Mouse (Mus musculus) forebrain, embryonic 11.5 days (tissue): ENCODE measurements around the gene Ppp4c. TPM values are rescaled to one million over a fixed set of nuclear protein-coding genes. Genes with fewer than 3 reads are reported as not detected.

Source experiments
- ATAC-seq: fragments of 200-750 bp; cut with Nextera tagmentation; replicated peaks from 2 replicates; pipeline ENCODE4 v1.8.0; 2017; ENCODE audit warnings: moderate TSS enrichment; ENCODE audit not compliant: low FRiP score
- DNase-seq: peaks from one replicate; pipeline ENCODE4 v3.0.0-alpha.2; 2017; ENCODE audit warnings: low spot score
- H3K27ac ChIP-seq: fragments of 300-500 bp; sonication (generic); 2 replicates; pipeline ENCODE4 v1.5.1; 2014; ENCODE audit warnings: low read depth, low read length
- H3K27me3 ChIP-seq: fragments of 300-500 bp; sonication (generic); 2 replicates; pipeline ENCODE4 v1.6.1; 2014; ENCODE audit warnings: mild to moderate bottlenecking, low read length, mixed read lengths; ENCODE audit not compliant: control insufficient read depth, insufficient read depth
- H3K36me3 ChIP-seq: fragments of 300-500 bp; sonication (generic); 2 replicates; pipeline ENCODE4 v1.6.1; 2014; ENCODE audit warnings: mild to moderate bottlenecking, low read length, moderate library complexity, mixed read lengths; ENCODE audit not compliant: control insufficient read depth, insufficient read depth
- H3K4me1 ChIP-seq: fragments of 300-500 bp; sonication (generic); replicated peaks from 2 replicates; pipeline ENCODE4 v1.6.1; 2014; ENCODE audit warnings: low read length, mixed read lengths; ENCODE audit not compliant: control insufficient read depth, insufficient read depth
- H3K4me2 ChIP-seq: fragments of 300-500 bp; sonication (generic); 2 replicates; pipeline ENCODE4 v1.6.1; 2014; ENCODE audit warnings: low read depth, mild to moderate bottlenecking, low read length, moderate library complexity, mixed read lengths; ENCODE audit not compliant: severe bottlenecking
- H3K4me3 ChIP-seq: fragments of 300-500 bp; sonication (generic); 2 replicates; pipeline ENCODE4 v1.5.1; 2014; ENCODE audit warnings: low read depth, low read length
- H3K9ac ChIP-seq: fragments of 300-500 bp; sonication (generic); 2 replicates; pipeline ENCODE4 v1.6.1; 2014; ENCODE audit warnings: low read length
- H3K9me3 ChIP-seq: fragments of 300-500 bp; sonication (generic); 2 replicates; pipeline ENCODE4 v1.6.1; 2016; ENCODE audit warnings: low read length, mixed read lengths; ENCODE audit not compliant: control insufficient read depth
- WGBS: fragments of 180-500 bp; shearing (Covaris S2); extraction: QIAGEN DNeasy Blood & Tissue Kit; methylation state at CpG from one replicate; pipeline ENCODE4 v1.1.7; 2014; 5-methylcytosine and 5-hydroxymethylcytosine counted together
- polyA plus RNA-seq: library from polyadenylated mRNA; unstranded; fragments of >200 nt; fragmentation: Nextera tagmentation; extraction: Ambion mirVana; gene quantifications from 2 replicates; pipeline ENCODE4 v1.2.1, GENCODE M21; 2014

Ppp4c gene
- polyA plus RNA-seq, 1 experiment from 2014 or later, result 348 TPM

GRCm38 (mm10) chr7:126792721-126793443 is 586 bp upstream of the Ppp4c start:
- ATAC-seq, result peak; percentile 44
- no peaks in the 10 kb centered on the region for H3K9me3 ChIP-seq
- peak overlapping the region; percentile 84 for H3K9ac ChIP-seq
- H3K4me3 ChIP-seq, result peak overlapping the region; percentile 64
- 30% methylated on average over 11 of the region's 11 CpGs for WGBS
- DNase-seq, result no peak
- peak overlapping the region; percentile 56 for H3K4me2 ChIP-seq
- peaks cover 17% of the 10 kb centered on the region; the same call in 1 of the 2 replicates for H3K36me3 ChIP-seq
- peaks cover 18% of the 10 kb centered on the region for H3K4me1 ChIP-seq
- H3K27me3 ChIP-seq, result no peaks in the 10 kb centered on the region
- H3K27ac ChIP-seq, result peak overlapping the region; percentile 93

- Histone ChIP-seq H3K36me3 (peaks cover 28% of the 10 kb centered on the region), H3K4me1 (peaks cover 2% of the 10 kb centered on the region; the same call in 1 of the 2 replicates), H3K9ac (no peak overlapping the region), H3K4me2 (no peak overlapping the region), H3K27me3 (no peaks in the 10 kb centered on the region), H3K27ac (no peak overlapping the region), H3K9me3 (no peaks in the 10 kb centered on the region), H3K4me3 (no peak overlapping the region)
- WGBS, result 85% methylated on average over 4 of the region's 4 CpGs
- ATAC-seq, result no peak
- no peak for DNase-seq
These were observed 3.2 kb downstream of the Ppp4c start for GRCm38 (mm10) chr7:126789141-126789540.

DNA sequence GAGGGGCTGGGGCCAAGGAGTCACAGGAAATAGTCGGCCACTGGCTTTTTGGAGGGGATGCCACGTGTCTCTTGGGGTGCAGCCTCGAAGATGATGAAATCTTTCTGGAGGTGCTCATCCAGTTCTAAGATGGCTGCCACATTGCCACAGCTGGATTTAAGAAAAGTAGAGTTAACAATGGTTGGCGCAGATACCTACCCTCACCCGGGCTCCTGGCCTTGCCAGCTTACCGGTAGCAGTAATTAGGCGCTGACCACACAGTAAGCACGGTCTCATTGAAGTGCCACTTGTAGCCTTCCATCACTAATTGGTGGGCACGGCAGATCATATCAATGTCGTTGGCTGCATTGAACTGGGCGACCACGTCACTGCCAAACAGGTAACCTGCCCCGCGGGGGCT is 6.2 kb downstream of the Ppp4c start:
- Histone ChIP-seq H3K4me2 (no peak overlapping the region), H3K36me3 (peaks cover 28% of the 10 kb centered on the region), H3K9ac (no peak overlapping the region), H3K4me3 (no peak overlapping the region), H3K9me3 (no peaks in the 10 kb centered on the region), H3K27ac (no peak overlapping the region), H3K27me3 (no peaks in the 10 kb centered on the region), H3K4me1 (peaks cover 6% of the 10 kb centered on the region)
- no peak for DNase-seq
- ATAC-seq, result no peak
- WGBS, result 92% methylated on average over 14 of the region's 14 CpGs

- no peak overlapping the region for H3K9ac ChIP-seq
These were observed 7.2 kb downstream of the Ppp4c start for GRCm38 (mm10) chr7:126785056-126785455.

GRCm38 (mm10) chr7:126784469-126784868 is 7.8 kb downstream of the Ppp4c start:
- DNase-seq (no peak), ATAC-seq (no peak)
- H3K4me1 ChIP-seq, result peaks cover 10% of the 10 kb centered on the region
- no peaks in the 10 kb centered on the region for H3K9me3 ChIP-seq
- H3K36me3 ChIP-seq, result peaks cover 28% of the 10 kb centered on the region
- 92% methylated on average over 7 of the region's 7 CpGs for WGBS
- no peak overlapping the region for H3K27ac ChIP-seq
- no peak overlapping the region for H3K4me2 ChIP-seq
- H3K27me3 ChIP-seq, result no peaks in the 10 kb centered on the region
- H3K4me3 ChIP-seq, result no peak overlapping the region
- H3K9ac ChIP-seq, result no peak overlapping the region

More at GRCm38 (mm10) chr7:126785056-126785455, 7.2 kb downstream of the Ppp4c start:
- no peak overlapping the region for H3K27ac ChIP-seq
- no peaks in the 10 kb centered on the region for H3K9me3 ChIP-seq
- ATAC-seq (no peak), DNase-seq (no peak)
- peaks cover 28% of the 10 kb centered on the region for H3K36me3 ChIP-seq
- no peak overlapping the region for H3K4me2 ChIP-seq
- 87% methylated on average over 4 of the region's 4 CpGs for WGBS
- H3K4me3 ChIP-seq, result no peak overlapping the region
- peaks cover 7% of the 10 kb centered on the region for H3K4me1 ChIP-seq
- no peaks in the 10 kb centered on the region for H3K27me3 ChIP-seq

- no peaks in the 10 kb centered on the region for H3K9me3 ChIP-seq
- ATAC-seq, result no peak
- H3K4me1 ChIP-seq, result peaks cover 11% of the 10 kb centered on the region
- no peak overlapping the region for H3K4me2 ChIP-seq
- WGBS, result 85% methylated on average over 13 of the region's 13 CpGs
- DNase-seq, result no peak
- H3K27me3 ChIP-seq, result no peaks in the 10 kb centered on the region
- no peak overlapping the region for H3K4me3 ChIP-seq
- H3K9ac ChIP-seq, result no peak overlapping the region
- H3K36me3 ChIP-seq, result peaks cover 18% of the 10 kb centered on the region
- H3K27ac ChIP-seq, result no peak overlapping the region
These were observed 9.6 kb downstream of the Ppp4c start for GRCm38 (mm10) chr7:126782693-126783092.

GRCm38 (mm10) chr7:126781661-126782370 is 10.5 kb downstream of the Ppp4c start:
- DNase-seq (no peak), ATAC-seq (no peak)
- H3K27me3 ChIP-seq, result no peaks in the 10 kb centered on the region
- peaks cover 18% of the 10 kb centered on the region for H3K4me1 ChIP-seq
- peaks cover 11% of the 10 kb centered on the region for H3K36me3 ChIP-seq
- H3K9me3 ChIP-seq, result no peaks in the 10 kb centered on the region
- H3K4me2 ChIP-seq, result peak overlapping the region; percentile 83; the same call in 1 of the 2 replicates
- WGBS, result 42% methylated on average over 11 of the region's 11 CpGs
- peak overlapping the region; percentile 32; the same call in 1 of the 2 replicates for H3K27ac ChIP-seq
- H3K4me3 ChIP-seq, result no peak overlapping the region; the same call in 1 of the 2 replicates
- peak overlapping the region; percentile 57 for H3K9ac ChIP-seq

DNA sequence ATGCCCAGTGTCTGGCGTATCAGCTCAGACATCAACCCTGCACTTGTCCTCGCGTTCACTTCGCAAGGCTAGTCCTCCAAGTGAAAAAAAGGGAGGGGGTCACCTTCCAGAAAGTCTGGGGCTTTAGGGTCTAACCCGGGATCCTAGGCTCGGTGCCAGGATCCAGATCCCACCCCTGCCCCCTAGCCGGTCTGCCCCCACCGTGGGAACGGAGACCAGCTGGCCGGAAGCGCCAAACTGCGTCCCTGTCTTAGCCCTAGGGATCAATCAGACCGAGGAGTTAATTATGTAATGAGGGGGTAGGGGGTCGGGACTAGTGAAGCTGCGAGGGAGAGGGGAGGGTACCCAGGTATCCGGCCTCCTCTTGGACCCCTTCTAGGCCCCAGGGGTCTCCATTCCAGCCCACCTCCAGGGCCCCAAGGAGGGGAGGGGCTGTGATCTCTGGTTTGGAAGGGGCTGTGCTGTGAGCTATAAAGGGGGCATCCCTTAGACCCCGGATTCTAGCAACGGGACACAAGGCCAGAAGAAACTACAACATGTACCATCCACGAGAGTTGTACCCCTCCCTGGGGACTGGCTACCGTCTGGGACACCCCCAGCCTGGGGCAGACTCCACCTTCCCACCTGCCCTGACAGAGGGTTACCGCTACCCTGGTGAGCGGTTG is 11.2 kb downstream of the Ppp4c start, which contains the start of gene Tbx6:
TSS of gene Tbx6 (plus strand) at position 513 of the 665 bp plus-strand sequence.
- H3K9me3 ChIP-seq, result no peaks in the 10 kb centered on the region
- peaks cover 22% of the 10 kb centered on the region for H3K4me1 ChIP-seq
- no peak for DNase-seq
- peak within 1 kb of the TSS; percentile 57 for H3K9ac ChIP-seq
- peak within 1 kb of the TSS; percentile 69 for H3K27ac ChIP-seq
- H3K27me3 ChIP-seq, result no peaks in the 10 kb centered on the region
- H3K4me2 ChIP-seq, result peak within 1 kb of the TSS; percentile 83
- H3K4me3 ChIP-seq, result peak within 1 kb of the TSS; percentile 36
- ATAC-seq, result peak; percentile 14
- H3K36me3 ChIP-seq, result peaks cover 6% of the 10 kb centered on the region
- WGBS, result 6% methylated on average over 22 of the region's 22 CpGs
